Mouse (Mus musculus): Measurements from ENCODE around the gene Xirp1.

GRCm38 (mm10) chr9:119985881-119986574, 37.4 kb downstream of the Xirp1 start:
- TF ChIP-seq CTCF (IDR thresholded peaks at IDR 0.05; ENCODE audit: extremely low read depth, insufficient read depth, insufficient read length, insufficient replicate concordance) (no peak), POLR2A (IDR thresholded peaks at IDR 0.05; ENCODE audit: low read depth, low read length) (no peak)
